Mouse (Mus musculus) kidney, postnatal 0 days (tissue): ENCODE measurements around the gene Maco1. TPM values are rescaled to one million over a fixed set of nuclear protein-coding genes. Genes with fewer than 3 reads are reported as not detected.
A peak's percentile ranks its signal among the peaks of the same experiment; 100 is the strongest.

Source experiments
- ATAC-seq: fragments of 200-750 bp; cut with Nextera tagmentation; replicated peaks from 2 replicates; pipeline ENCODE4 v1.8.0; 2017; ENCODE audit warnings: low read depth, moderate number of reproducible peaks, moderate TSS enrichment, moderate library complexity; ENCODE audit not compliant: low FRiP score
- DNase-seq: peaks from one replicate; pipeline ENCODE4 v3.0.0-alpha.2; 2016; ENCODE audit warnings: low spot score
- H3K27ac ChIP-seq: fragments of 300-500 bp; sonication (generic); 2 replicates; pipeline ENCODE4 v1.5.1; 2014; ENCODE audit warnings: mild to moderate bottlenecking
- H3K27me3 ChIP-seq: fragments of 300-500 bp; sonication (generic); 2 replicates; pipeline ENCODE4 v1.6.1; 2014; ENCODE audit warnings: low read length, mixed read lengths; ENCODE audit not compliant: insufficient read depth
- H3K36me3 ChIP-seq: fragments of 300-500 bp; sonication (generic); 2 replicates; pipeline ENCODE4 v1.6.1; 2014; ENCODE audit warnings: low read length, mixed read lengths; ENCODE audit not compliant: insufficient read depth
- H3K4me1 ChIP-seq: fragments of 300-500 bp; sonication (generic); replicated peaks from 2 replicates; pipeline ENCODE4 v1.6.1; 2014; ENCODE audit warnings: antibody characterized with exemption, low read length, mixed read lengths; ENCODE audit not compliant: insufficient read depth
- H3K4me2 ChIP-seq: fragments of 300-500 bp; sonication (generic); 2 replicates; pipeline ENCODE4 v1.6.1; 2014; ENCODE audit warnings: mild to moderate bottlenecking, low read length, moderate library complexity, mixed read lengths
- H3K4me3 ChIP-seq: fragments of 300-500 bp; sonication (generic); replicated peaks from 2 replicates; pipeline ENCODE4 v1.5.1; 2014; ENCODE audit warnings: low read depth, low read length
- H3K9ac ChIP-seq: fragments of 300-500 bp; sonication (generic); 2 replicates; pipeline ENCODE4 v1.6.1; 2014; ENCODE audit warnings: low read depth, low read length
- H3K9me3 ChIP-seq: fragments of 300-500 bp; sonication (generic); replicated peaks from 2 replicates; pipeline ENCODE4 v1.6.1; 2016; ENCODE audit warnings: low read length, inconsistent platforms, mixed read lengths
- CTCF ChIP-seq: IDR thresholded peaks from 2 replicates; pipeline ENCODE4 v1.5.1; 2016; ENCODE audit warnings: antibody characterized with exemption, low read depth, mild to moderate bottlenecking, moderate library complexity
- WGBS: fragments of 180-500 bp; shearing (Covaris S2); extraction: QIAGEN DNeasy Blood & Tissue Kit; methylation state at CpG from one replicate; pipeline ENCODE4 v1.1.7; 2014; 5-methylcytosine and 5-hydroxymethylcytosine counted together
- polyA plus RNA-seq: library from polyadenylated mRNA; unstranded; fragments of >200 nt; fragmentation: Nextera tagmentation; extraction: Ambion mirVana; gene quantifications from 2 replicates; pipeline ENCODE4 v1.2.1, GENCODE M21; 2015

Gene Maco1
- polyA plus RNA-seq, 1 experiment from 2014 or later: 32.4 TPM

DNA sequence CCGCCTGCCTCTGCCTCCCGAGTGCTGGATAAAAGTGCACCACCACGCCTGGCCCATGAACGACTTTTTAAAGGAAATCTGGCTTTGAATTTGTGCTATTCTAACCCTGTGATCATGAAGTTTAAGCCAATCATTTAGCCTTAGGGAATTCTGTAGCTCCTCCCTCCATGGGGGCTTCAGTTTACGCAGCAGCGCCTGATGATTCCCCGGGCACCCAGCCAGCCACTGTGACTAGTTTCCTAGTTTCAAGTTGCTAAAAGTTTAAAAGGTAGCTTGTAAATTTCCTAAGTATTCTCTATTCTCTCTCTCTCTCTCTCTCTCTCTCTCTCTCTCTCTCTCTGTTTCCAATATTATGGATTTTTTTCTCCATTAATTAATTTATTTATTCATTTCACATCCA, 76.9 kb downstream of the Maco1 start:
- 0 out of 2 replicates have a peak, but pooled peaks cover 5% of the 10 kb centered on the region for H3K4me1 ChIP-seq
- no peak overlapping the region for H3K4me3 ChIP-seq
- H3K4me2 ChIP-seq: no peak overlapping the region
- no peaks in the 10 kb centered on the region for H3K9me3 ChIP-seq
- no peak for TF ChIP-seq CTCF
- H3K9ac ChIP-seq: no peak overlapping the region
- no peak overlapping the region for H3K27ac ChIP-seq
- no peaks in the 10 kb centered on the region for H3K27me3 ChIP-seq
- WGBS: 37% methylated on average over 7 of the region's 7 CpGs
- no peak for ATAC-seq
- peak; percentile 84 for DNase-seq
- H3K36me3 ChIP-seq: no peaks in the 10 kb centered on the region

DNA sequence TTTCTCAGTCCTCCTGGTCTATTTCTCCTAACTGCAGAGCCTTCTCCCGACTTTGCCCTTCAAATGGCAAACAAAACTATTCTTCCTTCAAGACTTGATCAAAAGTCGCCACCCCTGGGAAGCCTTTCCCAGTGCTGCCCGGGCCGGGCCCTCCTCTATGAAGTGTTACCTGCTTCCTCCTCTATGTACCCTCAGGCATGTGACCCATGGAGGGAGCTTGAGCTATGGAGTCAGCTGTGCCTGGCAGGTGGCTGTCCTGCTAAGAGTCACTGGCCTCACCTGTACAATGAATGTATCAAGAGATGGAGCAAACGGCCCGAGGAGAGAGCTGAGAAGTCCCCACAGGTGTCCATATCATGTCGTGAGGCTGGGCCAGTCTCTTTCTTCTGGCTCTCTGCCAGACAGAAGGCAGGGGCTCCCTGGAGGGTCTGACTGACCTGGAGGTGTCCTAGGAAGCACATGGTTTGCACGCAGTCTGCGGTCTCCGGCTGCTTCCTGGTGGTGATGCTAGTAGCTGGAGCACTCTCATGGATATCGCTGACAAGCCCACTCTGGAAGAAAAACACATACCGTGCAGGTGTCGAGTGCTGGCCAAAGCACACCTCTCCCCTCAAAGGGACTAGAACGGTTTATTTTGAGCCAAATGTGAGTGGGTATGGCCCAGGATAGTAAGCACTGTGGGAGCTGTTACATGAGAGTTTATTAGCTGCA, 77.8 kb downstream of the Maco1 start:
- Histone ChIP-seq H3K4me1 (0 out of 2 replicates have a peak, but pooled peaks cover 5% of the 10 kb centered on the region), H3K27ac (no peak overlapping the region), H3K9me3 (no peaks in the 10 kb centered on the region), H3K9ac (no peak overlapping the region), H3K36me3 (no peaks in the 10 kb centered on the region), H3K4me2 (no peak overlapping the region), H3K27me3 (no peaks in the 10 kb centered on the region), H3K4me3 (no peak overlapping the region)
- DNase-seq (no peak), ATAC-seq (no peak; the same call in 1 of the 2 replicates)
- WGBS: 30% methylated on average over 14 of the region's 14 CpGs
- TF ChIP-seq CTCF: no peak

DNA sequence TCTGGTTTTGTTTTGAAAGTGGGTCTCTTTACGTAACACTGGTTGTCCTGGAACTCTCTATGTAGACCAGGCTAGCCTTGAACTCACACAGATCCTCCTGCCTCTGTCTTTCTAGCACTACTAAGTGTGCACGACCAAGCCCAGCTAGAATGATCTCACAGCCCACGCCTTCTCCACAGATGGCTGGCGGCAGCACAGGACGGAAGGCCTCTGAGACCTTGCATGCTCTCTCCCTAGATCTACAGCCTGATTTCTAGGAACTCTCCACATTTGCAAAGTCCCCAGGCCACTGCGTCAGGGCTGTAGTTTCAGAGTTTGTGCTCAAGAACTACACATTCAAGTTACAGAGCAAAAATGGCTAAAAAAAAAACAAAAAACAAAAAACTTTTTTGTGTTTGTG, 79.0 kb downstream of the Maco1 start:
- H3K27me3 ChIP-seq: no peaks in the 10 kb centered on the region
- H3K4me1 ChIP-seq: peaks cover 1% of the 10 kb centered on the region; the same call in 1 of the 2 replicates
- H3K27ac ChIP-seq: no peak overlapping the region
- DNase-seq (no peak), ATAC-seq (no peak)
- H3K9me3 ChIP-seq: no peaks in the 10 kb centered on the region
- TF ChIP-seq CTCF: no peak
- H3K4me2 ChIP-seq: no peak overlapping the region
- no peak overlapping the region for H3K9ac ChIP-seq
- H3K36me3 ChIP-seq: no peaks in the 10 kb centered on the region
- 76% methylated on average over 6 of the region's 6 CpGs for WGBS
- no peak overlapping the region for H3K4me3 ChIP-seq

DNA sequence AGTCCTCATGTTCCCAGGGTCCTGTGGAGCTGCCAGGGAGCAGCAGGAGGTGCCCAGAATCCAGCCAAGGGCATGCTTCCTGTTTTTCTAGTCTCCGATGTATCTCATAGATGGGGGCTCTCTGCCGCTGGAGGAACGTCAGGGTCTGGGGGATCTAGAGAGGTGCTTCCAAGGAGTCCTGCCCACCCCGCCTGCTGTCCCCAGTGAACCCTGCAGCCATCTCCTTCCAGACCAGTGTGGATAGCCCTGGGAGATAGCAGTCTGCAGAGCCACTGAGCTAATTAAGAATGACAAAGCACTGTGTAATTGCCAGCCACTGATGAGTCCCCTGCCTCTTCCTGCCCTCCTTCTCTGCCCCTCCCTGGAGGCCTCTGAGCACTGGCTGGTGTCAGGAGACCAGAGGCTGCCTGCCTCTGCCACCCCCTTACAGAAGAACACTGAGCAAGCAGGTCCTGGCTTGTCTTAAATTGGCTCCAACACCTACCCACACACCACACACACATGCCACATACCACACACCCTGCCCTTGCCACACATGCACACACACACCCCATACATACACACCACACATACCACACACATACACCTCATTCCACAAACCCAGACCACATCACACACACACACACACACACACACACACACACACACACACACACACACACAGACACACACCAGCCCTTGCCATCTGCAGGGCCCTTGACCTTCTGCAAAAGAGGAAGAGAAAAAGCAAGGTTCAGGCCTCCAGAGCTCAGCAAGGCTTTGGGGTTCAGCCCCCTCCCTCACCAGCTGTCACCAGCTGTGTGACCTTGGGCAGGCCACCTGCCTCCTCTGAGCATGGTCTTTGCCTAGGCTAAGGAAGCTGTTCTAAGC, 80.1 kb downstream of the Maco1 start:
- H3K4me2 ChIP-seq: no peak overlapping the region
- H3K4me1 ChIP-seq: no peaks in the 10 kb centered on the region; the same call in none of the 2 replicates
- no peaks in the 10 kb centered on the region for H3K9me3 ChIP-seq
- WGBS: 29% methylated on average over 4 of the region's 4 CpGs
- DNase-seq (no peak), ATAC-seq (no peak)
- H3K9ac ChIP-seq: no peak overlapping the region
- H3K36me3 ChIP-seq: no peaks in the 10 kb centered on the region
- H3K4me3 ChIP-seq: no peak overlapping the region
- no peak overlapping the region for H3K27ac ChIP-seq
- no peak for TF ChIP-seq CTCF
- no peaks in the 10 kb centered on the region for H3K27me3 ChIP-seq

DNA sequence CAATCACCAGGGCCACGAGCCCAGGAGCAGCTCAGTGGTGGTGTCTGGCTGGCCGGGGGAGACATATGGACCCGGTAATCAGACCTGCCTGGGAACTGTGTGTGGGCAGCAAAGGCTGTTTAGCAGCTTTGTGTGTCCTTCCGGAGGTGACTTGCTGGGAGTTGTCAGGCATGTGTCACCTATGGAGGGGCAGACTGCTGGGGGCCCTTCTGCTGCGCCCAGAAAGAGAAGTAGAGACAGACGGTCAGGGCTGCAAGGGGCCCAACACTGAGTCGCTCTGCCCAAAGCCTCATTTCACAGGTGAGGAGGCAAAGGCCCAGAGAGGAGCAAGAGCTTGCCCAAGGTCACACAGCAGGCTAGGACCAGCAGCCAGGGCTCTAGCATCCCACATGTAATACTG, 83.3 kb downstream of the Maco1 start:
- no peaks in the 10 kb centered on the region for H3K36me3 ChIP-seq
- H3K4me3 ChIP-seq: no peak overlapping the region
- DNase-seq: no peak
- whole genome bisulfite sequencing: 44% methylated on average over 7 of the region's 7 CpGs
- no peak overlapping the region for H3K27ac ChIP-seq
- no peak overlapping the region for H3K4me2 ChIP-seq
- no peak for TF ChIP-seq CTCF
- H3K27me3 ChIP-seq: no peaks in the 10 kb centered on the region
- no peak overlapping the region for H3K9ac ChIP-seq
- peaks cover 17% of the 10 kb centered on the region for H3K4me1 ChIP-seq
- H3K9me3 ChIP-seq: no peaks in the 10 kb centered on the region
- no peak for ATAC-seq

DNA sequence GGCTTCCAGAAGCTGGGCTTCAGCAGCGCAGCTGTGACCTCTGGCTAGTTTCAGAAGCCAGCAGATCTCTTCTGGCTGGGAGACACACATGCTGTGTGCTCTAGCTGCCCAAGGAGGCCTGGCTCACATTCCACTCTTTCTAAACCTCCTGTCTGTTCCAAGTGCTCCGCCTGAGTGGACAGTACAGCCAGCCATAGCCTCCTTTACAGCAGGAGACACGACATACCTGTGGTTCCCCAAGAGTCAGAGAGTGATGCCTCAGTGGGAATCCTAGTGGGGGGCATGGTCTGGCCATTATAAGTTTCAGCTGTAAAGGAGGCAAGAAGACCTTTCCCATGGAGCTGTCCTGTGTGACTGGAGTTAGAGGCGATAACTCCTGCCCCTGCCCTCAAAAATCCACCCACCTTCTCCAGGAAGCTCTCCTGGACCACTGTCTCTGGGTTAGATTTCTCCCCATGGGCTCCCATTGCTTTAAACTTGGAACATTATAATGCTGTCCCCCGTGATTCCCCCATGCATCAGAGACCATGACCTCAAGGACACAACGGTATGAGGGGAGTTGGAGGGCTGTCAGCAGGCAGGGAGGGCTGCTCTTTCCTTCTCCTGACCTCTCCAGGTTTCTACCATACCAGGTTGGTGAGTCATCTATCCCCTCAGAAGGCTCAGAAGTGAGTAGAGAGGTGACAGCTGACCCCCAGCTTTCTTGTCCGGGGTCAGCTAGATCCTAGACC, 83.9 kb downstream of the Maco1 start:
- Histone ChIP-seq H3K27ac (no peak overlapping the region), H3K9ac (no peak overlapping the region), H3K9me3 (no peaks in the 10 kb centered on the region), H3K4me2 (no peak overlapping the region), H3K4me3 (no peak overlapping the region), H3K4me1 (peaks cover 23% of the 10 kb centered on the region), H3K27me3 (no peaks in the 10 kb centered on the region), H3K36me3 (no peaks in the 10 kb centered on the region)
- no peak for TF ChIP-seq CTCF
- WGBS: 50% methylated on average over 7 of the region's 7 CpGs
- no peak for DNase-seq
- ATAC-seq: no peak
